Mouse (Mus musculus) myocyte (in vitro differentiated cells): ENCODE measurements around the gene Sult2b1.

Source experiments
- CEBPB ChIP-seq: IDR thresholded peaks from 2 replicates; pipeline ENCODE4 v1.6.1; 2011; ENCODE audit warnings: mild to moderate bottlenecking, moderate library complexity; ENCODE audit not compliant: poor library complexity, insufficient read depth, severe bottlenecking
- E2F4 ChIP-seq: IDR thresholded peaks from one replicate; pipeline ENCODE4 v1.6.1; 2011; ENCODE audit warnings: mild to moderate bottlenecking, control low read depth, moderate library complexity; ENCODE audit not compliant: insufficient read depth
- MAX ChIP-seq: IDR thresholded peaks from one replicate; pipeline ENCODE4 v1.6.1; 2011; ENCODE audit warnings: low read depth, mild to moderate bottlenecking, control low read depth
- MYOD1 ChIP-seq, 3 experiments: IDR thresholded peaks; one replicate each; pipeline ENCODE4 v1.6.1; 2011; ENCODE audit warnings: control low read depth in 2 of 3, low read depth in 2 of 3, mild to moderate bottlenecking in 2 of 3, moderate library complexity in 1 of 3; ENCODE audit not compliant: insufficient read length in 2 of 3, control insufficient read depth in 1 of 3
- MYOG ChIP-seq, 3 experiments: IDR thresholded peaks; one replicate each; pipeline ENCODE4 v1.6.1; 2011; ENCODE audit warnings: control low read depth in 2 of 3, low read depth in 2 of 3, mild to moderate bottlenecking in 2 of 3; ENCODE audit not compliant: insufficient read length in 2 of 3, control insufficient read depth in 1 of 3, insufficient read depth in 1 of 3
- POLR2A ChIP-seq: IDR thresholded peaks from one replicate; pipeline ENCODE4 v1.6.1; 2011; ENCODE audit warnings: low read depth, mild to moderate bottlenecking, control low read depth, moderate library complexity; ENCODE audit not compliant: insufficient read length
- POLR2AphosphoS2 ChIP-seq: IDR thresholded peaks from one replicate; pipeline ENCODE4 v1.6.1; 2011; ENCODE audit warnings: low read depth, control low read depth; ENCODE audit not compliant: insufficient read length
- SRF ChIP-seq: IDR thresholded peaks from one replicate; pipeline ENCODE4 v1.6.1; 2011; ENCODE audit warnings: low read depth; ENCODE audit not compliant: control insufficient read depth, insufficient read length
- TCF12 ChIP-seq: IDR thresholded peaks from one replicate; pipeline ENCODE4 v1.6.1; 2011; ENCODE audit warnings: mild to moderate bottlenecking, control low read depth; ENCODE audit not compliant: poor library complexity, insufficient read depth, severe bottlenecking
- USF1 ChIP-seq: IDR thresholded peaks from one replicate; pipeline ENCODE4 v1.6.1; 2011; ENCODE audit warnings: low read depth, mild to moderate bottlenecking, control low read depth, moderate library complexity

DNA sequence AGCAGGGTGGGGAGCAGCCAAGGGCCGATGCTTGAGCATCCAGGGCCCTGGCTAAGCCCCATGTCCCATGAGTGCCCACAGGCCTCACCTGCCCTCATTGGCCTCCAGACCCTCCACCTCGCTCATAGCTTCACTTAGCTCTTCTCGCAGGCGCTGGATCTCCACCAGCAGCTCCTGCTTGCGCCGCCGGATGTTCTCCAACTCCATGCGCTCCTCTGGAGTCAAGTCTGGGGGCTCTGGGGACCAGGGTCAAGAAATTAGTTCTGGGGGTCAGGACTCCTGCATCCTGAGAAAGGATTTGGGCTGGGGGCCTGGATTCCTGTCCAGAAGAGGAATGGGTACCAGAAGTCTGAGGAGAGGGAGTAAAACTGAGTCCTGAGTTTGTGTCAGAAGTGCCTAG is 28.5 kb upstream of the Sult2b1 start:
- no peak for TF ChIP-seq TCF12
- no peak for TF ChIP-seq MAX
- TF ChIP-seq USF1: no peak
- no peak for TF ChIP-seq POLR2AphosphoS2
- no peak for TF ChIP-seq MYOG (IDR thresholded peaks at IDR 0.05; ENCODE audit: control insufficient read depth in 1 of 3, insufficient read depth in 1 of 3, insufficient read length in 2 of 3, low read depth in 2 of 3)
- TF ChIP-seq POLR2A: no peak
- no peak for TF ChIP-seq CEBPB
- TF ChIP-seq SRF: no peak
- no peak for TF ChIP-seq E2F4
- TF ChIP-seq MYOD1 (IDR thresholded peaks at IDR 0.05; ENCODE audit: control insufficient read depth in 1 of 3, insufficient read length in 2 of 3, low read depth in 2 of 3): no peak
